Mouse (Mus musculus): ENCODE results near the gene Zfp672. TPM values are rescaled to one million over a fixed set of nuclear protein-coding genes. Genes with fewer than 3 reads are reported as not detected.
"Not testable (repeated sequence)": the region's sequence is repeated elsewhere in the genome, so short reads cannot be mapped to it uniquely, and the experiment has no call there.

The Zfp672 gene
- 10 to 100 TPM; 44.9 to 48.9 TPM for total RNA-seq (2021)
- long read RNA-seq, experiment 1, transcript Zfp672-206 (3 exons, 426 nt), result major isoform, 5 of 23 reads
- long read RNA-seq, experiment 1, partial matches to known transcripts, result 2 of 23 reads
- long read RNA-seq, experiment 1, other reads (novel, unspliced or antisense), result 11 of 23 reads
- long read RNA-seq, experiment 2, partial matches to known transcripts, result 0 of 12 reads
- long read RNA-seq, experiment 2, other reads (novel, unspliced or antisense), result 7 of 12 reads

- DNase-seq, result peak; percentile 92 to 93
Observed at GRCm38 (mm10) chr11:58330276-58331148, at the start of gene Zfp672, which contains the start of gene Sh3bp5l. Gene Zfp672 (minus strand): TSS chr11:58330339. Gene Sh3bp5l (plus strand): TSS chr11:58330724.

DNA sequence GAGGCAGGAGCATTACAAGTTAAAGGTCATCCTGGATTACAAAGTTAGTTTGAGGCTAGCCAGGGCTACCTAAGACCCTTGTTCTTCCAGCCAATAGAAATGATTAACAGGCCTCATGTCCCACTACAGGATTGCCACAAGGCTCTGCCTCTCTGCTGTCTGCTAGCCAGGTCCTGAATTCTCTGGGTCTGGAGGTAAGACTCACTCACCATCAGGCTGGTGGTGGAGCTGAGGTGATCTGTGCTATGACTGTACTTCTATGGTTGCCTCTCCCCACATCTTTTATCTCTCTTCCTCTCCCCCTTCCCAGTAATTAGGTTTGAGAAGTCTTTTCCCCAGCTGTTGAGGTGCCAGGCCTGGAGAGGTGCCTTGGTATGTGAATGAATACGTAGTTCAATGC is 49.4 kb upstream of the Zfp672 start:
- DNase-seq, result no peak

GRCm38 (mm10) chr11:58378763-58379278 is 48.7 kb upstream of the Zfp672 start, which contains the start of gene Lypd8:
Gene Lypd8 (plus strand): TSS chr11:58379043.
- DNase-seq, result peak in 1 of 2 experiments; percentile 5

DNA sequence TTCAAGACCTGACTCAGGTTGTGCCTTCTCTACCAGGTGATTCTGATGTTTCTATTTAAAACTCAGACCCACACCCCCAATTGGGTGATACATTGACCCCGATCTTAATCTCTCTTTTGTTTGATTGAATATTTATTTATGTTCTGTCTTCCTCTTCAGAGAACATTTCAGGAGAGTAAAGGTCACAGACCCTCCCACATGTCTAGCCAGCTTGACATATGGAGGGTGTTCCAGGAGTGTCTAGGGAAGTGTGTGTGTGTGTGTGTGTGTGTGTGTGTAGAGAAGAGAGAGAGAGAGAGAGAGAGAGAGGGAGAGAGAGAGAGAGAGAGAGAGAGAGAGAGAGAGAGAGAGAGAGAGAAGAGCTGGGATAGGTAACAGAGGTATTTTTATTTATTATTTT is 47.5 kb upstream of the Zfp672 start:
- DNase-seq, result no peak

DNA sequence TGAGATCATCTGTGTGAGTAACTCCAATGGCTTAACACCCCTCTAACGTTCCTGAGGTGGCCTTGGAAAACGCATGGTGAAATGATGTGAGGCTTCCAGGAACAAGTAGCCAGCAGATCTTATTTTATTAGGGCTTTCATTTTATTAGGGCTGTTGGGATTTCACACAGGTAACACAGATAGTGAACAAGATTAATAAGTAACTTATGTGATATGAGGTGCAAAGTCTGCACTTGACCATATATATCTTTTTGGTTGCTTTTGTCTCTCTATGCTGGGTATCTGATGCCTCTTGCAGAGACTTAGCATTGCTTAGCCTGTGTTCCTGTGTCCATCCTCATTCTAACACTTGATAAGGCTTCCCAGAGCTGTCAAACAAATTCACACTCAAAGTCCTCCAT is 47.1 kb upstream of the Zfp672 start:
- DNase-seq, result no peak

- DNase-seq, result not testable (repeated sequence)
Observed at GRCm38 (mm10) chr11:58366191-58366590, 36.1 kb upstream of the Zfp672 start.

GRCm38 (mm10) chr11:58364454-58364853 is 34.3 kb upstream of the Zfp672 start:
- no peak for DNase-seq

- not testable (repeated sequence) for DNase-seq
Observed at GRCm38 (mm10) chr11:58362562-58362961, 32.4 kb upstream of the Zfp672 start.

DNA sequence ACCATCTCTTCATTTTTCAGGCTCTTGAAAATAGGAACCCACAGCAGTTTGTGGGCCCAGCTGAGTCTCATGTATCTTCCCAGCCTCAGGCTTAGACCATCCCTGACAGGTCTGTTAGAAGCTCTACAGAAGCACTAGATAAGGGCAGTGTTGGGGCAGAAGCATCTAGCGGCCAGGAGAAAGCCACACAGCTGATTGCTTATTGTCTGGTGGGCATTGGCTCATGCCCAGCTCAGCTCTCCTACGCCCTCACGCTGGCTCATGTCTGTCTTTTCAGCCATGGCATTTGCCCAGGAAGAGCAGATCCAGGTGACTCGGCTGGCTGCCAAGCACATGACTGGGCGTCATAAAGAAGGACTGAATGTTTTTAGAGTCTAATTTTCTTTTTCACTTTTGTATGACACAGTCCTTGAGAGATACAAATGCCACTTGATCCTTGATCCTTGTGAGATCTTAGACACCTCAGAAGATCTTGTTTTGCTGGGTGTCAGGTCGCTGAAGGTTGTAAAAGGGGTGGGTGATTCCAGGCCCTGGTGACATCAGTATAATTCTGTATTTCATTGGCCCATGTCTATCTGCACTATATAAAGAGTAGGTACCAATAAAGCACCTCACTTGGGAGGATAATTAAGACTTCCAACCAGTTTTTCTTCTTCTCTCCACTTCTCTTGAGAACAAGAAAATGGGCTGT is 27.9 kb upstream of the Zfp672 start:
- peak in 1 of 2 experiments; percentile 7 for DNase-seq

GRCm38 (mm10) chr11:58357042-58357441 is 26.9 kb upstream of the Zfp672 start:
- no peak for DNase-seq

- DNase-seq, result no peak
Observed at GRCm38 (mm10) chr11:58354927-58355326, 24.8 kb upstream of the Zfp672 start.

DNA sequence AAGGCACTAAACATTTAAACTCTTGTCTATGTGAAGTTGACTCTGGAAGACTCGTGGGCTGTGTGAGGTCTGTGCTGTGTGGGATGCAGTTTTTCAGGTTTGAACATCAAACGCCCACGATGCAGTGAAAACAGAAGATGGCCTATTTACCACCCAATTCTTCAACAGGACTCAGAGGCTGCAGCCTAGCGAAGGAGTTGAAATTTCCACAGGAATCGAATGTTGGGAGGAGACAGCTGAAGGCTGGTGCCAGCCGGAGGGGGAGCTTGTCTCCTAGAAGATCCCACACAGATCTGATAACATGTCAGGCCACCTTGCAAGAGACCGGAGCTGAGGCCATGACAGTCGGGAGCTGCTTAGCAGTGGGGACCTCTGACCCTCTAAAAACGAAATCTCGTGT is 24.3 kb upstream of the Zfp672 start:
- no peak for DNase-seq

DNA sequence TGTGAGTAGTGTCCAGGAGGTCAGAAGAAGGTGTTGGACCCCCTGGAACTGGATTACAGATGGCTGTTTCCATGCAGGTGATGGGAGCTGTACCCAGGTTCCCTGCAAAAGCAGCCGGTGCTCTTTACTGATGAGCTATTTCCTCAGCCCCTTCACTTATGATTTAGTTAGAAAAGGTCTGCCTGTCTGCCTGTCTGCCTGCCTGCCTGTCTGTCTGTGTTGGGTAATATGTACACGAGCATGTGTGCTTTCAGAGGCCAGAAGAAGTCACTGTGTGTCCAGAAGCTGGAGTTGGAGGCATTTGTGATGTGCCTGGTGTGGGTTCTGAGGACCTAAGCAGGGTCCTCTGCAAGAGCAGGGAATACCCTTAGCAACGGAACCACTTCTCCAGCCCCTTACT is 23.6 kb upstream of the Zfp672 start:
- DNase-seq, result no peak

- DNase-seq, result no peak
Observed at GRCm38 (mm10) chr11:58352681-58353548, 22.8 kb upstream of the Zfp672 start.

GRCm38 (mm10) chr11:58351179-58351578 is 21.0 kb upstream of the Zfp672 start:
- no peak for DNase-seq

GRCm38 (mm10) chr11:58350628-58351027 is 20.5 kb upstream of the Zfp672 start:
- DNase-seq, result no peak

- no peak for DNase-seq
Observed at GRCm38 (mm10) chr11:58346745-58347144, 16.6 kb upstream of the Zfp672 start.

DNA sequence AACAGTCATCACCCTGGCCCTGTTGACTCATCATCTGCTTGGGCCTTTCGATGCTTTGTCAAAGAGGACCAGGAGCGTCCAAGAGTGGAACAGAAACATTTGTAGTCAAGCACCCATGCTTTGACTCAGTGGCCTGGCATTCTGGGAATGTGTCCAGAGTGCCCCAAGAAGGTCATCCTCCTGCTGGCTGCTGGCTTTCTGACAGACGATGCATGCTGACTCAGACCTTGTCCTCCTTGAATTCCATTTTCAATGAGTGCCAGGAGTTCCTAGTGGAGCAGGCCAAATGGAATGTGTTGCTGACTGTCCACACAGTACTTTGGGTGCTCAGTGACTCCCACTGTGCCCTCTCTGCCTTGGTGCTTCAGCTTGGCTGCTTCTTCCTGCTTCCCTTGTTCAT is 4.6 kb upstream of the Zfp672 start:
- peak; percentile 90 to 91 for DNase-seq

DNA sequence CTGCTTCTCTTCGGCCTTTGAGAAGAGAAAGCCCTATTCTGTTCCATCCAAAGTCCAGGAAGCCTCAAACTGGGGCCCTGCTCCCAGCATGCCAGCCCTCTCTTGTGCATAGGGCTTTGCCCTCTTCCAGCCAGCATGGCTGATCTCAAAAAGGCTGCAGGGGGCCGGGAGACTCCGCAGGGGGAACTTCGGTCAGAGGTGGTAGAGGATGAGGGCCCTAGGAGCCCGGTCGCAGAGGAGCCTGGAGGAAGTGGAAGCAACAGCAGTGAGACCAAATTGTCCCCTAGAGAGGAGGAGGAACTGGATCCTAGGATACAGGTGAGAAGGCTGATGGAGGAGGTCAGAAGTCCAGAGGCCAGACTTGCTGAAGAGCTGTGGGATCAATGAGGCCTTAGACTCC is 1.4 kb upstream of the Zfp672 start:
- DNase-seq, result no peak

GRCm38 (mm10) chr11:58331149-58331495 is 983 bp upstream of the Zfp672 start:
- no peak for DNase-seq

DNA sequence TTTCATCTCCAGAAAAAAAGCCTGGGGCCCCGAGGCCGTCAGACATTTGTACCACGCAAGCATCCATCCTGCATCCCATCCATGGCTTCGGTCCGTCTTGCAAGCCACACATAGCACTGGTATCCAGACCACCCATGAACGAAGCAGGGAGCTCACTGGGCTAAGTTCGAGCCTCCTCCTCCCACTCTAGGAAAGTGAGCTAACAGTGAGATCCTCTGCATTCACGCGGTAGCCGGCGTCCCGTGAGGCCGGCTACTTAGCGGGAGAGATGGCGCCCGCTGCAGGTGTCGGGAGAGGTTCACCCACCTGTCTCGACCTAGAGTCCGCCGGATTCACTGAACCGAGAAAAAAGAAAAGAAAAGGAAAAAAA is 248 bp downstream of the Zfp672 start:
- no peak for DNase-seq

DNA sequence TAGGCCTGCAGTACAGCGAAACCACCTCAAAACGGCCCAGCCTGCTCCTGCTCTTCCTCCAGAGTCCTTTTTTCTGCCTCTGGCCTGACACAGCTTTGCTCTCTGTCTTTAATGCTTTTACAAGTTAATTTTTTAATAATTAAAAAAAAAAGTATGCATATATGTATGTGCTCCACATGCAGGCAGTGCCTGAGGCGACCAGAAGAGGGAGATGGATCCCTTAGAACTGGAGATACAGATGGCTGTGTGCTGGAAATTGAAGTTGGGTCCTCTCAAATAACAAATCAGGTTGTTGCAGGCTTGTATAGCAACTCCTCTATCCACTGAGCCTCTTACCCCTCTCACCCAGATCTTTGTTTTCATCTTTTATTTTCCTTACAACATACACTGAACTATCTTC is 3.4 kb downstream of the Zfp672 start:
- DNase-seq, result no peak

All from adrenal gland, postnatal 36 days (tissue).